Mouse (Mus musculus) embryo, embryonic 10.5 days (tissue): Measurements from ENCODE around the gene Lingo1.
A peak's percentile ranks its signal among the peaks of the same experiment; 100 is the strongest.

Source experiments
- DNase-seq: peaks from one replicate; pipeline ENCODE4 v3.0.0-alpha.2; 2015; ENCODE audit warnings: low spot score

Gene Lingo1

GRCm38 (mm10) chr9:56795721-56796655 is at the start of gene Lingo1:
Gene Lingo1, minus strand, starts transcription at chr9:56796468.
- DNase-seq = peak; percentile 38

- DNase-seq = no peak
These were observed 48.4 kb upstream of the Lingo1 start for GRCm38 (mm10) chr9:56844644-56845043.

DNA sequence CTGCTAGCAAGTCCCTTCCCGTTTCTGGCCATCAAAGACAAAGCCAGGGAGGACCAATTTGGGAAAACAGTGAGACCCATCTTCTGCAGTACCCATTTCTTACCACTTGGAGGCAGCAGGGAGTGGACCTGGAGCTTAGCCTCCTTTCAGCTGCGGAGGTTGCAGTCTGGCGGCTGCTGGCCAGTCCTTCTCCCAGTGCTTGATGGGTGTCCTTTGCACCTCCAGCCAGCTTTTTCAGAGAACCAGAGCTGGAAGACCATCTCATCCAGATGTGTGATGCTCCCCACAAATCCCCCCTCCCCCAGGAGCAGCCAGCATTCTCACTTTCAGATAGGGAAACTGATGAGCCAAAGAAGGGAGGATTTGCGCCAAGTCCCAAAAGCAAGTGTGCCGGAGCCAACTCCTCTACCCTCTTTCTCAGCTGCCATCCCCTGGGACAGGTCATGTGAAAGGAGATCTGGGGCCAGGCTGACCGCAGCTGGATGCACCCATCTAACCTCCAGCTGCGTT is 47.5 kb upstream of the Lingo1 start:
- peak; percentile 89 for DNase-seq

DNA sequence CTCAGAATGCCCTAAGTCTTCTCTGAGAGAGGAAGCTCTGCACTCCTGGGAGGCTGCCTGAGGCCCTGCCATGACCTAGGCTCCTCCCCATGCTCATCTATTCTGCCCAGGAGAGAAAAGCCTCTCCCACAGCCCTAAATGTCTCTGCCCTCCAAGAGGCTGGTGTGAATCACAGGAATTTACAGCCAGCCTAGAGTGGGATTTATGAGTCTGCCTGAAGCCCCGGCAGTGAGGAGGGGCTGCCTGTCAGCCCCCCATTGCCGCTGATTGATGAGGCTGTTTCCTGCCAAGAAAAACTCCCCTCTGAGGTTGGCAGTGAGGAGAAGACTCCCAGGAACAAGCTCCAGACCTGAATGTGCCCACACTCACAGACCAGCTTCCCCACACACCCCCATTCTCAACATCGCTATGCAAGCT is 46.0 kb upstream of the Lingo1 start:
- DNase-seq = peak; percentile 61

- DNase-seq = no peak
These were observed 45.6 kb upstream of the Lingo1 start for GRCm38 (mm10) chr9:56841864-56842263.

GRCm38 (mm10) chr9:56840721-56841120 is 44.5 kb upstream of the Lingo1 start:
- no peak for DNase-seq

DNA sequence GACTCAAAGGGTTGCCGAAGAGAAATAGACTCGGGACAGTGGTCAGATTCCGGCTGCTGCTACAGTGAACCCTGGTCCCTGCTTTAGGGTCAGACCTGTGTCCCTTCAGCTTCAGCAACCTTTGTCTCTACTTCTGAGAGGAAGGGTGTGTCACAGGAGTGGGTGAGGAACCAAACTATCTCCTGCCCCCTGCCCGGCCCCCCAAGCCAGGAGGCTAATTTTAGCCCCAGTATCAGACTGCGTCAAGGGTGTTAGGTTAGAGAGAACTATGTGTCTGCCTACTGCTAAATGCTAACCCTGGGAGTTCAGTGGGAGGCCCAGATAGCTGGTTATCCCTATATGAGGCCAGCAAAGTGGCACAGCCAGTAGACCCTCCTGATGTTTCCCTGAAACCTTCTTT is 38.9 kb upstream of the Lingo1 start:
- DNase-seq = no peak

DNA sequence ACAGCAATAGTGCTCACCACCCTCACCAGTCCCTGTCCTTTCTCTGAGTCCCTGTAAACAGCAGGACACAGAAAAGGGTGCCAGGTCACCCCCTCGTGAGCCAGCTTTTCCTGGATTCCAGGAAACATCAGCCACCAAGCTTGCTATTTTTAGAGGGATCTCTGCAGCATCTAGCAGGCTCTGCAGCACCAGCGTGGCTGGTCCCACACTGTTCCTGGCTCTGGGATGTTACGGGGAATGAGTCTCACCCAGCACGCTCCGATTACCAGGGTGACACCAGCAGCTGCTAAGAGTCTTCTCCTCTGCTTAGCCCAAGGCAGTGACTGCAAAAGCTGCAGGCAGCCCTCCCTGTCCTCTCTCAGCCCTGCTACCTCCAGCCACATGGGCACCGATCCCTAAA is 36.6 kb upstream of the Lingo1 start:
- no peak for DNase-seq

DNA sequence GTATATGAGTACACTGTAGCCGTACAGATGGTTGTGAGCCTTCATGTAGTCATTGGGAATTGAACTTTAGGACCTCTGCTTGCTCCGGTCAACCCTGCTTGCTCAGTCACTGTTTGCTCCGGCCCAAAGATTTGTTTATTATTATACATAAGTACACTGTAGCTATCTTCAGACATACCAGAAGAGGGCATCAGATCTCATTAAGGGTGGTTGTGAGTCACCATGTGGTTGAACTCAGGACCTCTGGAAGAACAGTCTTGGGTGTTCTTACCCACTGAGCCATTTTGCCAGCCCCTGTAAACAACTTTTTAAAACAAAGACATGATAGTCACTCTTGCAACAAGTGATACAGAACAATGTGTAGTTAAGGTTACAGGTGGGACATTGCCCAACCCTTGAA is 35.6 kb upstream of the Lingo1 start:
- DNase-seq = no peak

GRCm38 (mm10) chr9:56830162-56830561 is 33.9 kb upstream of the Lingo1 start:
- DNase-seq = no peak

GRCm38 (mm10) chr9:56828841-56829240 is 32.6 kb upstream of the Lingo1 start:
- DNase-seq = no peak

- peak; percentile 37 for DNase-seq
These were observed 31.9 kb upstream of the Lingo1 start for GRCm38 (mm10) chr9:56828146-56828545.

- peak; percentile 70 for DNase-seq
These were observed 29.4 kb upstream of the Lingo1 start for GRCm38 (mm10) chr9:56825476-56826213.

GRCm38 (mm10) chr9:56824900-56825299 is 28.6 kb upstream of the Lingo1 start:
- DNase-seq = peak; percentile 71

DNA sequence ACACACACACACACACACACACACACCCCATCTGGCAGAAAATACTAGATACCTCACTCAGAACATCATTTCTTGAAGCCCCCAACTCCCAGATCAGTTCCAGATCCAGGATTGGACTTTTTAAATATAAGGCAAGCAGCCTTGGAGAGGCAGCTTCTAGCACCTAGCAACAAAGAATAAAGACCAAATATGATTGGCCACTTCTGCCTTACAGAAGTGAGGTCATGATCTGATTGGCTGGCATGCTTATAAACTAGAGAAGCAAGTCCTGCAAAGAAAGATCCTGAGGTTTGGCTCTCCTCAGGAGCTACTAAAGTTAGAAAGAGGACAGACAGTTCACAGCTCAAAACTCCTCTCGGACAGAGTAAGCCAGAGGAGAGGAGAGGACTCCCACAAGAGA is 14.6 kb upstream of the Lingo1 start:
- DNase-seq = no peak

DNA sequence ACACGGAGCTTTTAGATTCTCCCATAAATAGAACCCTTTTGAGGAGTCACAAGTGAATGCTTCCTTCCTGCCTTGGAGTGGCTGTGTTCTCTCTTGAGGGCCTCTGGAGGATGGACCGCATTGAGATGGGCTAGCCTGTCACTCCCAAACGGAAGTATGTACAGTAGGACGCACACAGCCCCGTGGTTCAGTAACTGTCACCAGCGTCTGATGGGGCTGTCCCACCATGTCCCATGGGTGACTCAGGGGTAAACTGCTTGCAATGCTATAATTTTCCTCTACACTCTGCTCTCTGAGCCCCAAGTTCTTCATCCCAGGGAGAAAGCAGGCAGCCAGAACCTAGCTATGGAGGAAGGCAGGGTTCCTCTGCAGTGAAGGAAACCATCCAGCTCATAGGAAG is 11.7 kb upstream of the Lingo1 start:
- DNase-seq = no peak

- no peak for DNase-seq
These were observed 6.9 kb upstream of the Lingo1 start for GRCm38 (mm10) chr9:56803146-56803545.

- DNase-seq = peak; percentile 81
These were observed 1.6 kb upstream of the Lingo1 start for GRCm38 (mm10) chr9:56797876-56798275.

DNA sequence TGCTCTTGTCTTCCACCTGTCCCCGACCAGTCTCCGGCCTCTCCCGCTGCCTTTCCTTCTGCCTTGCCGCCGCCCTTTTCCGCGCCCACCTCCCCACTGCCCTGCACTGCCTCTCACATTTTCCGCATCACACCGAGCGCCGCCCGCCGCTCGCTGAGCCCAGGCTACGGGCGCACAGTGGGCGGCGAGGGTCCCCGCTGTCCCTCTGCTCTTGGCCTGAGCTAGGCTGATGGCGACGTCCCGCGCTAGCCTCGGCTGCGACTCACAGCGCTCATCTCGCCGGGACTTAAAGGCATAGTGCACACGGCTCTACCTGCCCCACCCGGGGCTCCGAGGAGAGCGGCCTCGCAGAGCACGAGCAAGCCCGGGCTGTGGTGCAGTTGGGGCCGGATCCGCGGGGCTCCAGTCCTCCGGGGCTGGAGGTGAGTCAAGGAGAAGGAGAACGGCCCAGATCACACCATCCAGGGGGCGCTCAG is 426 bp upstream of the Lingo1 start:
- peak; percentile 42 for DNase-seq

DNA sequence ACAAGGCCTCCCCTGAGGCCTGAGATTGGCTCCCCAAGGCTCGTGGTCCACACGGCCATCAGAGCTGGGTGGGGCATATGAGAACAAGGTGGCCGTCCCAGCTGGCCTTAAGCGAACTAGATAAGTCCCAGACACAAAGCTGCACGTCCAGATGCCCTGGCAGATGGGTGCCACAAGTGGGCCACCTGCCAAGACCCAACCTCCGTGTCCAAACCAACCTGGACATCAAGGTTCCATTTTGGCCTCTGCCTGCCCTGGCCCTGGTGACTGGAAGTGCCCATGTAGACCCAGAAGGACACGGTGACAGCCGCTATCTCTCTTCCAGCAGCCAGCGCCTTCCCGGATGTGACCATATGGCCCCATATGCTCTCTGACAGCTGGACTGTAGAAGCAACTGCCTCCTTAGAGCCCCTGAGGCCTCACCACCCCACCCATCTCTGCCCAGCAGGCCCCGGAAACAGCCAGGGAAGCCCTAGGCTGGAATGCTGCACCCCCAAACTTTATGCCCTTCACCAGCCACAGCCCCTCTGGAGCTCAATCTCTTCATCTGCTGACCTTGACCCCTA is 4.5 kb downstream of the Lingo1 start:
- no peak for DNase-seq

DNA sequence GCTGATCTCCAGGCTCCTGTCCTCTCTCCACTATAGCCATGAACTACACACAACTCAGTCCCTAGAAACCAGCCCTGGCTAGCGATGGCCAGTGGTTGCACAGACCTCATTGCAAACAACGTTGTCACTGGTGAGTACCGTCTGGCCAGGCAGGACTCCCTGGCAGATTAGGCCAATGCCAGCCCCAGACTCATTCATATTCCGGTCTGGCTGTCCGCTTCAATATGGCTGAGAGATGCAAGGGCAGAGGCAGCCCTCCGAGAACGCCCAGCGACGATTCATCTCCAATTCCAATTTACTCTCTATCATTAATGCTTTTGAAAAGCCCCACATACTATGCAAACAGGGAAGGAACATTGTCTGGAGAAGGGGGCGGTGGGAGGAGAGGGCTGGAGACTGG is 11.7 kb downstream of the Lingo1 start:
- DNase-seq = no peak
